Mouse (Mus musculus) lung, adult 18-20 months (tissue): ENCODE measurements around the gene Chchd1.
A peak's percentile ranks its signal among the peaks of the same experiment; 100 is the strongest.

Source experiments
- DNase-seq, 2 experiments: peaks; one replicate each; pipeline ENCODE4 v3.0.0; 2022; ENCODE audit warnings: mixed read lengths in 2 of 2

Chchd1 gene

DNA sequence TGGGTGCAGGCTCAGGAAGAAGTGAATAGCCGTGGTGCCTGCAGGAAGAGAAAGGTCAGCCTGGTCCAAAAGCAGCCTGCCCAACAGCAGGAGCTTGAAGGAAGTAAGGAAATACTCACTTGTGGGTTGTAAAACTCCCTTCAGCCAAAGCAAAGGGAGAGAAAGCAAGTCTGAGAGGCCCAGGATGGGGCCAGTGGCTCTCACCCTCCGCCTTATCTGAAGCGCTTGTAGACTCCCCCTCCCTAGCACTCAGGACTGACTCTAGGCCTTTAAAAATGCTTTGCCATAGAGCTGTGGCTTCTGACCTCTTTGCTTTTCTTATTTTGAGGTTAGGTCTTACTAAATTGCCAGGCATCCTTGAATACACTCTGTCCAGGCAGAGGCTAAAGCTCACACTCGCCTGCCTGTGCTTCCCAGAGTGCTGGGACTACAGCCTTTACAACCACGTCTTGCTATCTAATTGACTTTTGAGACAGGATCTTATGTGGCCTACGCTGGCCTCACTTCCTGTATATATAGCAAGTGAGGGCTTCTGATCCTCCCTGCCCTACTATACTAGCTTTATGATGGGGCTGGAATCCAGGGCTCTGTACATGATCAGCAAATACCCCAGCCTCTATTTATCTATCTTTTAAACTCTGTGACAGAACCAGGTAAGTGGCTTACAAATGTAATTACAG lies 23.0 kb downstream of the Chchd1 start:
- no peak for DNase-seq

DNA sequence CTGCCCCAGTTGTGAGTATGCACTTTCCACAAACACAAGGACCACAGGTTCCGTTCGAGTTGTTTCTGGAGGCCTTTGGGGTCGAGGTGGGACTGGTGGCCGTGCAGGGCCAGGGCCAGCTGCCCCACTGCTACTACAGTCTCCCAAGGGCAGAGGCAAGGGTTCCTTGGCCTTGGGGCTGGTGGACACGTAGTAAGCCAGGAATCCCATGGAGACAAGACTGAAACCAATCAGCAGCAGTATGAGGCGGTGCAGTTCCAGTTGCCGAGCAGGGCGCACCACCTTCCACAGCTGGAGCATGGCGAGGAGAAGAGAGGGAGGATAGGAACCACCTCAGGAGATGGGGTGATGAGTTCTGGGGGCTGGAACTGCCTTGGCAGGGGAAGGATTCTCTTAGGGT lies 27.1 kb downstream of the Chchd1 start:
- DNase-seq = no peak

DNA sequence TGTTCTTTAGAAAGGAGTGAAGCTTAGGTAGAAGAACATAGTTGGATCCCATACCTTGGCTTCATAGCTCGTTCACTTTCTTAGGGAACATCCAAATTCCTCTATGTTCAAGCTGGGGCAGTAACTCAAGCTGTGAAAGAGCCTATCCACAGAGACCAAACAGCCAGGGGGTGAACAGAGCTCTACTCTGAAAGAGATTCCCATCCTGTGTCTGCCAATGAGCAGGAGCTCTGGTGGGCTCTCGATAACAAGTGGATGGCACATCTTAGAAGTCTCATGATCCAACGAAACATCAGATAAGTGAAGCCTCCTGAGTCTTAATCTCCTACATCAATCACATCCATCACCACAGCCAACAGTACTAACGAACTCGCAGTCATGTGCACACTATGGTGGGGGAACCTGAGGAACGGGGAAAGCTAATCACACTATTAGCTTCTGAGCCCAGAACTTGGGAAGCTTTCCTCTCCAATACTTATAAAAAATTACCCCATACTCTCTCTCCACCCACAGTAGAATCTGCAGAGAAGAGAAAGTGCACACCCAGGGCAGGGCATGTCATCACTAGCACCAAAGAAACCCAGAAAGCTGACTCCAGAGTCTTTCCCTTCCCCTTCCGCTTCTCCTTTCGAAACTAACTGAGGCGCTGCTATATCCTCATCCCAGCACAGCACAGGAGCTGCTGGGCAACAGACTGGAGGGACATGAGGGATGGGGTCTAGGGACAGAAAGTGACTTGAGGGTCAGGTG lies 28.2 kb downstream of the Chchd1 start:
- no peak for DNase-seq

DNA sequence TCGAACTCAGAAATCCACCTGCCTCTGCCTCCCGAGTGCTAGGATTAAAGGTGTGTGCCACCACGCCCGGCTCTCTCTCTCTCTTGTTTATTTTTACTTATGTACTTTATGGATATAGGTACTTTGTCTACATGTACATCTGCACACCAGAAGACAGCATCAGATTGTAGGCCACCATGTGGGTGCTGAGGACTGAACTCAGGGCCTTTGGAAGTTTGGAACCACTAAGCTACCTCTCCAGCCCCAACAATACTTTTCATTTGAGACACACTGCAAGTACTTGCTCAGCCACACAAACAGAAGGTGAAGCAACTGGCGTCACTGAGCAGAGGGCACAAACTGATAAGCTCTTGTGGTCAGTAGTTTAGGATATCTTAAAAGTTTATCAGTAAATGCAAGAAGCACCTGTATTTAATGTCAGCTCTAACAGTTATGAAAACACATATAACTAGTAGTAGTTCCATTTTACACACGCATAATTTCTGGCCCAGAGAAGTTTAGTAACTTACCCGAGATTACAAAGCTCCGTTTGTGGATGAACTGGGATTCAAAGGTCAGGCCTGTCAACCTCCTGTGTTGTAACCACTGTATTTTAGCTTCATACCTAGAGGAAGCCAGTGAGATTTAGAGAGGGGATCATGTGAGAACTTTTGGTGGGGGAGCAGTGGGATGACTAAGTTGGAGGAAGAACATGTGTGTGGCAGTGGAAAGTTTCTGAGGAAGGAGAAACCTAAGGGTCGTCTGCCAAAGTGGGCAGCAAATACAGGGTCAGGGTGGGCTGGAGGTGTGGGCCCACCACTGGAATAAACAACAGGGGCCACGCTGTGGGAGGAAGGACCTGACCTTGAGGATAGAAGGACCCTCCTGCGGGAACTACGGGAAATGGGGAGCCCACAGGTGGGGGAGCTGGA lies 30.5 kb downstream of the Chchd1 start:
- no peak for DNase-seq

DNA sequence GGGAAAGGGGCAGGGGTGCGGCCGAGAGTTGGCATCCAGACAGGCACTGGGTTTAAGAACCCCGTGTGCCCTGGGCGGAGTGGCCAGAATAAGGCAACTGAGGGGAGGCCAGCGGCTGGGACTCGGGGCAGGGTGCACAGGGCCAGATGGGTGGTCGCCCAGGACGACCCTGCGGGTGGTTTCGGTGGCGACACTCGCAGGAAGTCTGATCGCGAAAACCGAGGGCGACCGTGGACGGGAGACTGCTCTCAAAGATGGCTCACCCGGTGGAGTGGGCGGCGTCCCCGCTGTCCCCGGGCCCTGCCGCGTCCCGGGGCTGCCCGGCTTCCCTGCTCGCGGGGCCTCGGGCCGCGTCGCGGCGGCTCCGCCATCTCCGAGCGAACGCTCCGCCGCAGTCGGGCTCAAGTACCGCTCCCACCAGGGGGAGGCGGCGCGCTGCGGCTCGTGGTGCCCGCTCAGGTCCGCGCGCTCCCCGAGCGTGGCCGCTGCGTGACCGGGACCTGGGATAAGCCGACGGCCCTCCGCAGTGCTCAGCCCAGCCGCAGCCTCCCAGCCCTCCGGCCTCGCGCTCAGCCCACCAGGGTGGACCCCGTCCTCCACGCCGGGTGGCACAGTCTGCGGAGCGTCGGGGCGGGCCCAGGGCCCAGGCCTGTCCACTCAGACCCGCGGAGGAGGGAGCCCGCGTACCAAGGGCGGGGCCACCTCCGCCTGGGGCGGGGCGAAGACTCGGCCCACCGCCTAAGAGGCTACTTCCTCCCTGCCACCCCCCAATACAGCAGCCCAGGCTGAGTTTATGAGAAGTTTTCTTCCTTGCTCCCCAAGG lies 31.4 kb downstream of the Chchd1 start, which contains the start of gene Ndst2:
Gene Ndst2 (minus strand): TSS at position 611 of the 823 bp plus-strand sequence.
- peak; percentile 89 to 92 for DNase-seq

DNA sequence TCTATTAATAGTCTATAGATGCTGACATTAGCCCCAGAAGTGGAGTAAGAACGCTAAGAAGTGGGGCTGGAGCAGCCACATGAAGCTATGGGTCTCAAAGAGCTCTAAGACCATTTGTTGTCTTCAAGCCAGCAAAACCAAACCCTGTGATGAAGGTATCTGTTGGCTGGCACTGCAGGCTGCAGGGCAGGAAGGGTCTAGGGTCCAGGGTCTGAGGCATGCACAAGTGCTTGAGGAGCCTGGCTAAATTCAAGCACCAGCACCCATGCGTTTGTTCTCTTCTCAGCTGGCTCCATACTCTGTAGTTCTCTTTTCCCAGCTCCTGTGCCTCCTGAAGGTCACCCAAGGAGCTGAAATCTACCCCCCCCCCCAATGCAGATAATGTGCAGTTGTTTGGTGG lies 32.2 kb downstream of the Chchd1 start:
- no peak for DNase-seq

DNA sequence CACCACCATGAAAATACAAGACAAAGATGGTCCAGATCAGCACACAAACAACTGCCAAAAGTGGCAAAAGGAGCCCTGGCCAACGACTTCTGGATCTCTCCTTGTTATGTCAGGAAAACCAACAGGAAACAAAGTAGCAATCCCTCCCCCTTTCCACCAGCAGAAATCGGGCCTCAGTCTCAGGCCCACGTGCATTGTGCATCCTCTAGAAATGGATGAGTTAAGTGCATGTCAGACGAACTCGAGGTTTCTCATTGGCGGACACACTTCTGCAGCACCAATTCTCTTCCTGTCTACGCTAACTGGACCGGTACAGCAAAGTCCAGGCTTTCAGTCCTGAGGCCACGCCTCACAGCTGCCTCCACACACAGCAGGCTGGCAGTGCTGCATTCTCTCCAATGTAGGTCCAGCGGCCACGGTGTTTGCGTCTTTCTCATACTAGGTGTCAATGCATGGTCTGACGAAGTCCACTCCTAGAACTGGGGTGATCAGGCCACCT lies 33.1 kb downstream of the Chchd1 start:
- DNase-seq = no peak

DNA sequence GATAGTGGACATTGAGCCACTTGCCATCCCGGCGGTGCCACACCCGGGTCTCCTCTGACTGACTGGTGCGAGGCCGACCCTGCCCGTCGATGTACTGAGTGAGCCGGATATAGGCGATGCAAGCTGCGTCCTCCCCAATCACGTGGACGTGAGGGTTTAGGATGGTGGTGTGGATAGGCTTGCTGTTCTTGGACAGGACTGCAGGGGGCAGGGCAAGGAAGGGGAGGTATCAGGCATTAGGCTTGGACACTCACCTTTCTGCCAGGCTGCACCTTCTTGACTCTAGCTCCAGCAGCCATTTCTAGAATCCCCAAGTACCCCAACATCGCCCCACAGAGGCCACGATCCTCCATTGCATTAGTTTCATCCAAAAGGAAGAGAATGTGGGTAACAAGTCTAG lies 34.5 kb downstream of the Chchd1 start:
- DNase-seq = peak; percentile 66 to 81

DNA sequence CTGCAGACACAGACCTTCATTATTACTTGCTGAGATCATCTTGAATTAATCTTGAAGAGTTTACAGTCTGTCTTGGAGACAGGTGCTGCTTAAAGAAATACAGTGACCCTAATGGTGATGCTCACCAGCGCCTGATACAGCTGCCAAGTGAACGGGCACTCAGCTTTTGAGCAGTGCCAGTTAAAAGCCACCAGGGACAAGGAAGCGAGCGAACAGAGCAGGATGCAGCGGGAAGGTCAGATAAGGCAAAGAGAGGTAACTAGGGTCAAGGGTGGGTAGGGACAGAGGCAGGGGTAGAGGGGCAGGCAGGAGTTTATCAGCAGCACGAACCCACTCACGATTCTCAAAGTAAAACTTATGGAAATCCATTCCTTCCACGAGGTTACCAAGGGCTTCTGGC lies 35.7 kb downstream of the Chchd1 start:
- DNase-seq = no peak

DNA sequence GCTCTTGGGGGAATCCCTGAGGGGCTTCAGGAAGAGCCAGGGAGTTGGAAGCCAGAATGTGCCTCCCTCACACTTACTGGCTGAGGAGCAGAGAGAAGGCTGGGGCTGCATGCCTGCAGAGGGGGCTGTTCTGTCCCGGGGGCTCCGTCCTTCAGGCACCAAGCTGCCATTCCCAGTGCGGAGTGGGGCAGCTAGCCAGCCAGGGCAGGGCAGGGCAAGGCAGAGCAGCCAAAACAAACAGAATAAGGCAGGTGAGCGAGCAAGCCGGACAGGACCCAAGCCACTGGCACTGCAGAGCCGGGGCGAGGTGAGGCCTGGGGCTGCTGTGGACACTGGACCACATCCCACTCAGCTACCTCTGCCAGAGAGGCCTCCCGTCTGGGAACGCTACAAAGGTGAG lies 38.5 kb downstream of the Chchd1 start:
- DNase-seq = peak; percentile 76 to 84

DNA sequence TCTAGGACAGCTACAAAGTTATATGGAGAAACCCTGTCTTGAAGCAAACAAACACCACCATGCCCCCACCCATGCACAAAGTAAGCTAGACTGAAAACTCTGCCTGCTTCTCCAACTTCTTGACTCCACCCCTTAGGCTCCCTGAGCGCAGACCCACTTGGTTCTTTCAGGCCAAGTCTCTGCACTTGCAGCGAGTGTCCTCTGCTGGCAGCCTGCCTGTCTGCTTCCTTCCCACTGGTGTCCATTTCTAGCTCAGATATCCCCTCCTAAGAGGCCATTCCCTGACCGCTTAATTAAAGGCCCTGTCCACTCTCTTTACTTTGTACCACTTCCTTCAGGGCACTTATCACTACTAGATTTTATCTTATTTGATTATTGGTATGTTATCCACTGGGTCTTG lies 40.8 kb downstream of the Chchd1 start:
- no peak for DNase-seq

DNA sequence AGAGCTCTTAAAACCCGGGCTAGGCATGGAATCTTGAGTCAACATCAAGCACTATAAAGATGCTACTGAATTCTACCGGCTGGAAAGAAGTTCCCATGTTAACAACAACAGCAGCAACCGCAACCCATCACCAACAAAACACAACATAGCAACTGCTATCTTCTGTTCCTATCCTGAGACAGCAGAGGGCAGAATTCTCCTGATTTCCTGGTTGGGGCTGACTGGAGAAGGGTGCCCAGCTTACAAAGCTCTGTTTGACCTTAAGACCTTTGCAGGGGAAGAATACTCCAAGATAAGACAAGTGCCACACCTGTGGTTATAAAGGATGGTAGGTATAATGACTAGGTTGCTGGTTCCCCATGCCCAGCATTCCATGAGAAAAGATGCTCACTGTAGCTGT lies 44.1 kb downstream of the Chchd1 start:
- DNase-seq = no peak

DNA sequence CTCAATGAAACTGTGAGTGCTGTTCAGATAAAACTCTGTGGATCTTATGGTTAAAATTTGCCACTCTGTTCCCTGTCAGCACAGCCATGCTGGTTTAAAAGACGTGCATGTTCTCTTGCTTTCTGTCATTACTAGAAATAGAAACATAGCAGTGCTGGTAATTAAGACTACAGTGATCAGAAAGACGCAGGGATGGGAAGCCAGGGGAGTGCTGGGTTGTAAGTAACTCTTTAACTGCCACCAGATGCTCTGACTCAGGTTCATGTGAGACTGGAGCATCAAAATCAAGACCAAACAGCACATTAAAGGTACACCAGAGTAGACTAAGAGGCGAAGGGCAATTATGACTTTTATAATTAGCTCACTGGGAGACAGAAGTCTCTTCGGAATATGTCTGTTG lies 45.6 kb downstream of the Chchd1 start:
- DNase-seq = no peak

DNA sequence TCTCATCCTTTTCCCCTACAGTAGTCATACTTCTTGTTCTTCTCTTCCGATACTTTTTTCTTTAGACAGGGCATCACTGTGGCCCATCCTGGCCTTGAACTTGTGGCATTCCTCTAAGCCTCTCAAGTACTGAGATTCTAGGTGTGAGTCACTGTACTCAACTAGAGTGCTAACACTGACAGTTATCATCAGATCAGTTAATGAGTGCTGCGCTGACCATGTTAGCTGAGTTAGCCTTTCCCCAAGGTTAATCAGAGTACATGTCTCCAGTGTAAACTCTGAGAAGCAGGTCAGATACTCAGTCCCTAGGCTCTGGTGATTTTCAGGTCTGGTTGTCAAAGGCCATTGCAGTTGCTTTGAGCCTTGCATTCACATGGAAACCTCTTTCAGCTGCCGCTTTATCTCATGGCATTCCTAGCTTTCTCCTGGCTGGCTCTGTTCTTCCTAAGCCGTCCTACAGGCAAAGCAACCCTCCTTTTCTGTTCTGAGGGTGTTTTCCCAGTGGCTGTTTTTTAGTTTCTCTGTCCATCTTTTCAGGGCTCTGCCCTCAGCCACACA lies 46.8 kb downstream of the Chchd1 start:
- no peak for DNase-seq

DNA sequence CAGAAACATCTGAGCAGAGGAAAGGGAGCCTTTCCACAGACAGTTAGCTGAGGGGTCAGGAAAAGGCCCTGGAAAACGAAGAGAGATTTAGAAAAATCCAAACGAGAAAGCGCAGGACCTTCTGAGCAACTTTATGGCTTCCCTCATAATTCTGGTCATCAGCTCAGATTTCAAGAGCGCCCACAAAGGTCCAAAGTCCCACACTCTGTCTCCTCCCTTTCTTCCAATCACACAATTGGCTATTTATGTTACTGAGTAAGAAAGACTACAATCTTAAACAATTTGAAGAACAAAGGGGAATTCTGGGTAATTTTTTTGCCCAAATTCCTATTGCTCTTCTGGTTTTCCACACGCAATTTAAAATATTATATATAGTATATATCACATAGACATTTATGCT lies 47.7 kb downstream of the Chchd1 start:
- no peak for DNase-seq

DNA sequence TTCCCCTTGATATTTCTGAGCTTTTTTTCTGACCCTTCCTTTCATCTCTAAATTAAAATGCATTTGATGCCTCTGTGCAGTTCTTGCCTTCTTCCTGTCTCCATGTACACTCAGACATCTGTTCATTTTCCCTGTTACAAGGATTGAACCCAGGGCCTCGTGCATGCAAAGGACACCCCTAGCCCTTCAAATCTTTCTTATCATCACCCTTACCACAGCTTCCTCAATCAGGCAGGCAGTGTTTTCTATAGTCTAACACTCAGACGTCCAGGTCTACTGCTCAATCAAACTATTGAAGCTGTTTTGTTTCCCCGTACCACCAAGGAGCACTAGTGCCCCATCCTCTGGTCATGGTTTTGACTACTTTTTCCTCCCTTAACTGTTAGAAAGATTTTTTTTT lies 51.0 kb downstream of the Chchd1 start:
- DNase-seq = no peak
